Mouse (Mus musculus) spleen, postnatal 0 days (tissue): ENCODE results near the gene Oas1e. TPM values are rescaled to one million over a fixed set of nuclear protein-coding genes. Genes with fewer than 3 reads are reported as not detected.

Experiments used
- polyA plus RNA-seq: library from polyadenylated mRNA; unstranded; fragments of >200 nt; fragmentation: Nextera tagmentation; extraction: Ambion mirVana; gene quantifications from 2 replicates; pipeline ENCODE4 v1.2.1, GENCODE M21; 2015

Gene Oas1e
- polyA plus RNA-seq = 0.22 and 0.49 TPM in 2 replicates

DNA sequence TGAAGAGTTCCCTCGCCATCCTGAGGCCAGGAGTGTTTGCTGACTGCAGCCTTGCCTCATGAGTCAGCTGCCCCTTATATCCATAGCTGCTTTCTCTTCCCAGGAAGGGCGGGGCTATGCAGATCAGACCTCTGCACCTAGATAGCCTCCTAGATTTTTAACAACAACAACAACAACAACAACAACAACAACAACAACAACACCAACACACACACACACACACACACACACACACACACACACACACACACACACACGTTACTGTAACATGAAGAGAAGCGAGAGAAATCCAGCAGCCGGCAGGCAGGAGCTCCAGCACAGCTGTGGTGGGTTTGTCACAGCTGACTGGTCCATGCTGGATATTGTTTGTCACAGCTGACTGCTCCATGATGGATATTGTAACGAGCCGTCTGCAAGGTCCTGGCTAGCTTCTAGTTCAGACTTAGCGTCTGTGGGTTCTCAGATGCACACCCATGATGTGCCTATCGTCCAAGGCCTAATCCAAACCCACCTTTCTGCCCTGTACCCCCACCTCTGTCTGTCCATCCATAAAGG is at the start of gene Oas1e:
Oas1e (minus strand) TSS at position 51 of the 555 bp plus-strand sequence.

DNA sequence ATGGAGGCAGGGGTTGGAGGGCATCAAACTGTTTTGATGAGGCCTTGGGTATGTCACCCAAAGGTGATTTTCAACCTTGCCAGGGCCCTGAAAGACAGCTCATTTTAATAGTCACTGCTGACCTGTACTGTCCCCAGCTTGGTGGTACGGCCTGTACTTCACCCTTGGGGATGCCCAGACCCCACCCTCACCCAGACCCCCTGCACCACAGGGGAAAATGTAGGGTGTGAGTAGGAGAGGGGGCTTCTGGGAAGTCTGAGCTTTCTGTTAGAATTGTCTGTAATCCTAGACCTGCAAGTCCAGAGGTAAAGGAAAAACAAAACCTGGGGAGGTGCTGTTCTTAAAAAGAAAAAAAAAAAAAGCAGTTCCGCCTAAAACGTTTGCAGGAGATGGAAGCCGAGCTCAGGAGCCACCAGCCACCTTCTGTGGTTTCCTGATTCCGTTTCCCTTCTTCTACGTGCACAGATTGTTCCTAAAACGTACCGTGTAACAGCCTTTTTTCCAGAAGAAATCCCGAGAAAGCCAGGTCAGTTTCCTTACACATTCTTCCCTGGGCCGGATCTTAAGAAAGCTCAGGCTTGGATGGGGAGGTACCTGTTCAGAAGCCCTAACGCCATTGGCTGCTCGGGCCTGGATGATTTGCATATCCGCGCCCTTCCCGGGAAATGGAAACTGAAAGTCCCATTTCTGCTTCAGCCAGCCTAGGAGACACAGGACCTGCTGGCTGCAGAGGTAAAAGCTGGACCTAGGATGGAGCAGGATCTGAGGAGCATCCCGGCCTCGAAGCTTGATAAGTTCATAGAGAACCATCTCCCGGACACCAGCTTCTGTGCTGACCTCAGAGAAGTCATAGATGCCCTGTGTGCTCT is 16.9 kb upstream of the Oas1e start, which contains the start of gene Oas1c:
Oas1c (minus strand) TSS at position 564 of the 869 bp plus-strand sequence.

DNA sequence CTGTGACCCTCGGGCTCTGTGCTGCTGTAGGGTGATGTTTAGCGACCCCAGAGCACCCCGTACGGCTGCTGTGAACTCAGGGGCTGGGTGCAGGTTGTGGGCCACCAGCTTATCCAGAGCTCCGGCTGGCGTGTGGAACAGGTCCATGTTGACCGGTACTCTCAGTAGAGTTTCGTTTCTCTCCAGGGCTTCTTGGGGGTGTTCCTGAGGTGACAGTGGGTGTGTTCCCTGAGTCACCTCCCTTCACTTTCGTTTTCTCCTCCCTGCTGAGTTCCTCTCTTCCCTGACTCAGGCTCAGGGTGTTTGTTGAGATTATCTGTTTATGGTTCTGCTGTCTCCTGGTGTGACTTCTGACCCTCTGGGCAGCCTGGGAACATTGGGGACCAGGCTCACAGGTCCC is 17.9 kb downstream of the Oas1e start, which contains the start of gene Oas3:
Oas3 (minus strand) TSS at position 184 of the 400 bp plus-strand sequence.

DNA sequence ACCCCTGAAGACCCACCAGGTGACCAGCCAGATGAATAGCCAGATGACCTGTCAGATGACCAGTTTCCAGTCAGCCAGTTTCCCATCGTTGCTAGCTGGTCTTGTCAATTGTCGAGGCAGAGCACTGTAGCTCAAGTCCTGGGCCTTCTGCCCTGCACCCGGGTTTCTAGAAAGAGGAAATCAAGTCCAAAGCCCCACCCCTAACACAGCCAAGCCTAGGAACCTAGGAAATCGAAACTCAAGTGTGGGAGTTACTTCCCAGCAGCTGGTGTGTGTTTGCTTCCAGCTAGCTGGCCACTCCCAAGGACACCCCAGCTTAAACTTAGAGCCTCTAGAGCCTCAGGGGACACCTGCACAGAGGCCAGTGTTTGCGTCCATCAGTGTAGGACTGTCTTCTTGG is 45.6 kb downstream of the Oas1e start, which contains the start of gene Oas2:
Oas2 (minus strand) TSS at position 166 of the 400 bp plus-strand sequence.

Other genes starting within 250 kb of the Oas1e start
- gene Tpcn1, start 206.9 kb downstream of the Oas1e start, polyA plus RNA-seq = 31.7 and 32.0 TPM in 2 replicates
- 1.6 and 2.4 TPM in 2 replicates for gene Iqcd, start 206.5 kb downstream of the Oas1e start, polyA plus RNA-seq
- 5.8 and 6.9 TPM in 2 replicates for gene Rita1, start 182.9 kb downstream of the Oas1e start, polyA plus RNA-seq
- 19.8 and 21.7 TPM in 2 replicates for gene Ddx54, start 182.8 kb downstream of the Oas1e start, polyA plus RNA-seq
- not detected in 2 replicates for gene Cfap73, start 161.3 kb downstream of the Oas1e start, polyA plus RNA-seq
- gene Rasal1, start 146.7 kb downstream of the Oas1e start, polyA plus RNA-seq = 0.11 and 0.61 TPM in 2 replicates
- gene Dtx1, start 83.6 kb downstream of the Oas1e start, polyA plus RNA-seq = 0.40 and 0.51 TPM in 2 replicates
- 1.9 and 3.9 TPM in 2 replicates for gene Oas2, start 45.7 kb downstream of the Oas1e start, polyA plus RNA-seq
- 5.3 and 7.7 TPM in 2 replicates for gene Oas3, start 17.9 kb downstream of the Oas1e start, polyA plus RNA-seq
- gene Oas1c, start 17.0 kb upstream of the Oas1e start, polyA plus RNA-seq = 1.3 and 1.6 TPM in 2 replicates
- not detected in 2 replicates for gene Oas1f, start 51.8 kb upstream of the Oas1e start, polyA plus RNA-seq
- gene Oas1h, start 65.9 kb upstream of the Oas1e start, polyA plus RNA-seq = not detected in 2 replicates
- 1.3 and 1.5 TPM in 2 replicates for gene Oas1g, start 92.1 kb upstream of the Oas1e start, polyA plus RNA-seq
- 8.6 and 10.3 TPM in 2 replicates for gene Oas1a, start 112.0 kb upstream of the Oas1e start, polyA plus RNA-seq
- gene Oas1d, start 119.0 kb upstream of the Oas1e start, polyA plus RNA-seq = not detected in 2 replicates
- 0.02 TPM in 1 of 2 replicates, not detected in the other for gene Rph3a, start 214.6 kb upstream of the Oas1e start, polyA plus RNA-seq